Comparison of ENCODE assay signal across 16 mouse cellular contexts in the genomic region with DNA sequence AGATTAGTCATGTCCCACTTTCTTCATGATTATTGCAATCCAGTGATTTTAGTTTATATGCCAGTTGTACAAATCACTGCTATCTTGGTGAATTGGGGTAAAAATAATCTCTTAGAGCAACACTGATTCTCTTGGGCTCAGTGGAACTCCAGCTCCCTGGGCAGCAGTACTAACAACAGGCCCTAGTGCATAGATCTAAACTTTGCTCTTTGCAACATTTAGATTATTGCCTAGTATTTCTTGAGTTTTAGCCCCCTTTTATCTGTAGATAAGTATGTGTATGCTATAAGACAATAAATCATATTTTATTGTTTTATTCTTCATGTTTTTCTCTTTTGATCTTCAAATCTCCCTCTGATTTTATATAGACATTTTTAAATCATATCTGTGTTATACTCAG.
"Had no signal": no experiment of that assay in that cellular context is flagged by ENCODE, and none has a peak within 500 bp of the region (broad histone marks: within the 10 kb centered on the region; RNA-seq: fewer than 3 reads in every experiment).

No protein-coding gene starts in this region.

- H3K27me3 ChIP-seq: neural tube, embryonic 12.5 days; neural tube, embryonic 13.5 days; neural tube, embryonic 15.5 days; stomach, embryonic 15.5 days had no signal

- H3K9ac ChIP-seq: neural tube, embryonic 12.5 days; neural tube, embryonic 13.5 days; neural tube, embryonic 15.5 days; stomach, embryonic 15.5 days had no signal

- H3K36me3 ChIP-seq: neural tube, embryonic 12.5 days; neural tube, embryonic 13.5 days; neural tube, embryonic 15.5 days; stomach, embryonic 15.5 days had no signal

- H3K4me2 ChIP-seq: neural tube, embryonic 12.5 days; neural tube, embryonic 13.5 days; neural tube, embryonic 15.5 days; stomach, embryonic 15.5 days had no signal

- H3K4me1 ChIP-seq: neural tube, embryonic 12.5 days; neural tube, embryonic 13.5 days; neural tube, embryonic 15.5 days; stomach, embryonic 15.5 days had no signal

- DNase-seq: right cerebral cortex, adult 18-20 months; right cerebral cortex, postnatal 14 days; right cerebral cortex, postnatal 25 days; right cerebral cortex, postnatal 4 days; spleen, adult 18-20 months; thymus, adult 18-20 months; thymus, adult 2 months; thymus, postnatal 14 days; thymus, postnatal 25 days; thymus, postnatal 36 days; thymus, postnatal 4 days had no signal

- H3K9me3 ChIP-seq: neural tube, embryonic 12.5 days; neural tube, embryonic 13.5 days; neural tube, embryonic 15.5 days; stomach, embryonic 15.5 days had no signal

- H3K27ac ChIP-seq: neural tube, embryonic 12.5 days; neural tube, embryonic 13.5 days; neural tube, embryonic 15.5 days; stomach, embryonic 15.5 days; stomach, postnatal 0 days had no signal

- H3K4me3 ChIP-seq: neural tube, embryonic 12.5 days; neural tube, embryonic 13.5 days; neural tube, embryonic 15.5 days; stomach, embryonic 15.5 days had no signal
